Mouse (Mus musculus) macrophage (primary cell): ENCODE results near the gene Romo1. TPM values are rescaled to one million over a fixed set of nuclear protein-coding genes. Genes with fewer than 3 reads are reported as not detected.
"Not testable (repeated sequence)": the region's sequence is repeated elsewhere in the genome, so short reads cannot be mapped to it uniquely, and the experiment has no call there.

Experiments
- H3K27ac ChIP-seq: fragments of 350-480 bp; formaldehyde crosslinking; 2 replicates; pipeline ENCODE4 v1.9.0; 2021
- H3K36me3 ChIP-seq: fragments of 350-480 bp; formaldehyde crosslinking; 2 replicates; pipeline ENCODE4 v1.9.0; 2021; ENCODE audit errors: inconsistent target
- H3K4me3 ChIP-seq: fragments of 350-480 bp; formaldehyde crosslinking; 2 replicates; pipeline ENCODE4 v1.9.0; 2021; ENCODE audit errors: inconsistent target
- H3K79me2 ChIP-seq: fragments of 350-480 bp; formaldehyde crosslinking; 2 replicates; pipeline ENCODE4 v1.9.0; 2021; ENCODE audit errors: inconsistent target
- WGBS: methylation state at CpG from one replicate; pipeline ENCODE4 v1.1.7; 2026; ENCODE audit warnings: inconsistent platforms; ENCODE audit not compliant: missing documents; 5-methylcytosine and 5-hydroxymethylcytosine counted together
- polyA plus RNA-seq: library from polyadenylated mRNA; stranded (reverse); fragments of 250-400 nt; gene quantifications from 3 replicates; pipeline ENCODE4 v1.2.4, GENCODE M21; 2018; ENCODE audit warnings: inconsistent platforms

Gene Romo1
- polyA plus RNA-seq, 1 experiment from 2014 or later: 73.4 TPM

- Histone ChIP-seq H3K27ac (no peak overlapping the region), H3K4me3 (no peak overlapping the region), H3K36me3 (peaks cover 33% of the 10 kb centered on the region), H3K79me2 (peaks cover 59% of the 10 kb centered on the region)
- WGBS: 71% methylated on average over 3 of the region's 3 CpGs
These were observed 3.6 kb downstream of the Romo1 start for GRCm38 (mm10) chr2:156147316-156147915.

GRCm38 (mm10) chr2:156151538-156151937, 7.7 kb downstream of the Romo1 start:
- H3K36me3 ChIP-seq: peaks cover 68% of the 10 kb centered on the region
- H3K27ac ChIP-seq: no peak overlapping the region
- H3K4me3 ChIP-seq: no peak overlapping the region

GRCm38 (mm10) chr2:156165478-156165877, 21.6 kb downstream of the Romo1 start:
- Histone ChIP-seq H3K79me2 (peaks cover 100% of the 10 kb centered on the region), H3K36me3 (peaks cover 89% of the 10 kb centered on the region), H3K4me3 (no peak overlapping the region), H3K27ac (no peak overlapping the region)
- WGBS: 100% methylated on average over 1 of the region's 1 CpGs

More at GRCm38 (mm10) chr2:156151538-156151937, 7.7 kb downstream of the Romo1 start:
- peaks cover 83% of the 10 kb centered on the region for H3K79me2 ChIP-seq

- Histone ChIP-seq H3K4me3 (no peak overlapping the region), H3K79me2 (peaks cover 100% of the 10 kb centered on the region), H3K36me3 (peaks cover 83% of the 10 kb centered on the region), H3K27ac (no peak overlapping the region)
- 89% methylated on average over 5 of the region's 5 CpGs for WGBS
These were observed 22.7 kb downstream of the Romo1 start for GRCm38 (mm10) chr2:156166557-156166956.

GRCm38 (mm10) chr2:156177079-156177478, 33.2 kb downstream of the Romo1 start:
- Histone ChIP-seq H3K4me3 (no peak overlapping the region), H3K36me3 (peaks cover 64% of the 10 kb centered on the region), H3K27ac (no peak overlapping the region), H3K79me2 (peaks cover 76% of the 10 kb centered on the region)
- WGBS: 34% methylated on average over 6 of the region's 6 CpGs

- Histone ChIP-seq H3K36me3 (peaks cover 58% of the 10 kb centered on the region), H3K4me3 (peak overlapping the region; percentile 93; the same call in 1 of the 2 replicates), H3K79me2 (peaks cover 70% of the 10 kb centered on the region), H3K27ac (no peak overlapping the region)
- 47% methylated on average over 7 of the region's 7 CpGs for WGBS
These were observed 33.8 kb downstream of the Romo1 start for GRCm38 (mm10) chr2:156177651-156178050.

GRCm38 (mm10) chr2:156179046-156179795, 35.4 kb downstream of the Romo1 start:
- Histone ChIP-seq H3K36me3 (peaks cover 43% of the 10 kb centered on the region), H3K27ac (peak overlapping the region; percentile 96), H3K79me2 (peaks cover 54% of the 10 kb centered on the region), H3K4me3 (peak overlapping the region; percentile 93)
- under 1% methylated on average over 47 of the region's 47 CpGs for WGBS

- Histone ChIP-seq H3K4me3 (peak overlapping the region; percentile 93), H3K79me2 (peaks cover 49% of the 10 kb centered on the region), H3K27ac (peak overlapping the region; percentile 96), H3K36me3 (peaks cover 38% of the 10 kb centered on the region)
- WGBS: 0% methylated on average over 27 of the region's 41 CpGs
These were observed 35.9 kb downstream of the Romo1 start for GRCm38 (mm10) chr2:156179796-156180093.

- under 1% methylated on average over 42 of the region's 47 CpGs for WGBS
- Histone ChIP-seq H3K79me2 (peaks cover 44% of the 10 kb centered on the region), H3K27ac (peak within 1 kb of the TSS; percentile 96), H3K4me3 (peak within 1 kb of the TSS; percentile 93), H3K36me3 (peaks cover 32% of the 10 kb centered on the region)
These were observed 36.4 kb downstream of the Romo1 start, which contains the start of gene Rbm39 for GRCm38 (mm10) chr2:156180094-156180821. TSS of gene Rbm39 (minus strand) at chr2:156180238.

- Histone ChIP-seq H3K4me3 (peak overlapping the region; percentile 93), H3K27ac (peak overlapping the region; percentile 96), H3K36me3 (peaks cover 26% of the 10 kb centered on the region), H3K79me2 (peaks cover 37% of the 10 kb centered on the region)
- 5% methylated on average over 8 of the region's 8 CpGs for WGBS
These were observed 37.2 kb downstream of the Romo1 start for GRCm38 (mm10) chr2:156180824-156181590.

- Histone ChIP-seq H3K4me3 (no peak overlapping the region), H3K36me3 (peaks cover 21% of the 10 kb centered on the region; the same call in 1 of the 2 replicates), H3K79me2 (peaks cover 31% of the 10 kb centered on the region), H3K27ac (peak overlapping the region; percentile 96)
- 95% methylated on average over 2 of the region's 2 CpGs for WGBS
These were observed 37.8 kb downstream of the Romo1 start for GRCm38 (mm10) chr2:156181592-156181991.

- H3K4me3 ChIP-seq, H3K36me3 ChIP-seq, H3K79me2 ChIP-seq: not testable (repeated sequence)
- WGBS: 48% methylated on average over 7 of the region's 7 CpGs
- peak overlapping the region; percentile 87 for H3K27ac ChIP-seq
These were observed 45.4 kb downstream of the Romo1 start for GRCm38 (mm10) chr2:156189241-156189640.

- 9% methylated on average over 12 of the region's 14 CpGs for WGBS
- Histone ChIP-seq H3K27ac (peak overlapping the region; percentile 87), H3K79me2 (no peaks in the 10 kb centered on the region), H3K4me3 (no peak overlapping the region; the same call in 1 of the 2 replicates), H3K36me3 (no peaks in the 10 kb centered on the region)
These were observed 46.4 kb downstream of the Romo1 start for GRCm38 (mm10) chr2:156190004-156190896.
